Mouse (Mus musculus): ENCODE results near the gene Akap13. TPM values are rescaled to one million over a fixed set of nuclear protein-coding genes. Genes with fewer than 3 reads are reported as not detected.
A peak's percentile ranks its signal among the peaks of the same experiment; 100 is the strongest.

The Akap13 gene
- polyA plus RNA-seq, 1 experiment: 107 TPM

DNA sequence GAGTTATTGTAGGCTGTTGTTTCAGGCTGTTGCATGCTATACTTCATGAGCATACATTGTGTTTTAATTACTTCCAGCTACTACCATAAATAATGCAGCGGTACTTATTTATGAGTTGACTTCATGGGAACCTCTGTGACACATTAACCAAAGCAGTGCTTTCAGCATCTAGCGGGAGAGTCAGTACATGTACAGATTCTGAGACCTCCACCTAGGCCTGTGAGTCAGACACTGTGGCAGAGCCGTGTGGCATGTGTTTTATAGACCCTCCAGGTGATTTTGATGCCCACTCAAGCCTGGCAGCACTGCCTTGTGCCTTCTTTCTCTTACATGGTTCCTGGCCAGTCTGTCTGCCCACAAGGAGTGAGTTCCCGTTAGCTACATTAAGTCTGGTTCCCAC, 266.0 kb downstream of the Akap13 start:
- Histone ChIP-seq H3K4me1 (ENCODE audit: control insufficient read depth, insufficient read depth, low read length) (no peaks in the 10 kb centered on the region), H3K27ac (ENCODE audit: control insufficient read depth, insufficient read depth, low read depth, low read length, poor library complexity) (no peak overlapping the region), H3K4me3 (replicated peaks; ENCODE audit: control insufficient read depth, low read depth, low read length) (no peak overlapping the region)
- WGBS: 88% methylated on average over 4 of the region's 4 CpGs
- TF ChIP-seq POLR2A (IDR thresholded peaks at IDR 0.05; ENCODE audit: borderline replicate concordance, control insufficient read depth, low read depth, low read length): no peak
- no peak for TF ChIP-seq CTCF (IDR thresholded peaks at IDR 0.05; ENCODE audit: control insufficient read depth, insufficient read depth, low read length)

DNA sequence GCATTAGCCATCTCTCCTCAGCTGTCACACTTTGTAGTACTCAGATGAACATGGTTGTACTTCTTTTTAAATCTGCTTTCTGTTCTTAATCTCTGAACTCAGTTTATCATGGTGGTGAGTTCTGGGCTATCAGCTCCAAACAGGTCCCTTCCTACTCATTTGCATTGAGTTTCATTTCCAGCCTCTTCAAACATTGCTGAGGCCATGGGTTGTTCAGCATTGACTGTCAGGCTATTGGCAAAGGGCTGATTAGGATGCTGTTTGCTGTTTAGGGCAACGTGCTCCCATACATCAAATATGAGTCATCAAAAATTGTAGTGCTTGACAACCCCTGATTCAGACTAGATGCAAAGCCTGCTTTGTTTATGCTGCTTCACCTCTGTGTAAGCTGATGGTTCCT, 268.7 kb downstream of the Akap13 start:
- Histone ChIP-seq H3K4me3 (replicated peaks; ENCODE audit: control insufficient read depth, low read depth, low read length) (no peak overlapping the region), H3K27ac (ENCODE audit: control insufficient read depth, insufficient read depth, low read depth, low read length, poor library complexity) (no peak overlapping the region), H3K4me1 (ENCODE audit: control insufficient read depth, insufficient read depth, low read length) (no peaks in the 10 kb centered on the region)
- WGBS: 73% methylated on average over 1 of the region's 1 CpGs
- no peak for TF ChIP-seq CTCF (IDR thresholded peaks at IDR 0.05; ENCODE audit: control insufficient read depth, insufficient read depth, low read length)
- no peak for TF ChIP-seq POLR2A (IDR thresholded peaks at IDR 0.05; ENCODE audit: borderline replicate concordance, control insufficient read depth, low read depth, low read length)

DNA sequence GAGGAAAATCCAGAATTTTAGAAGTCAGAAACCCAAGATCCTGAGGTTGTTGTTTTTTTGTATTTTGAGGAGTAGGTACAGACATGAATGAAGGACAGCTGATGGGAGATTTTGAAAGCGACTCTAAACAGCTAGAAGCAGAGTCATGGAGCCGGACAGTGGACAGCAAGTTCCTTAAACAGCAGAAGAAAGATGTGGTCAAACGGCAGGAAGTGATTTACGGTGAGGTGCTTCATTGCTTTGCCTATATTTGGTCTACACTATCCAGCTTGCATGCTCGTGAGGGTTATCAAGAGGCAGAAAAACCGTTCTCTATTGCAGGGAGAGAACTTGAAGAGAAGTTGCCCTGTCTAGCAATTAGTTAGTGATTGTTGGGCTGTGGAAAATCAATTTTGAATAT, 270.6 kb downstream of the Akap13 start:
- Histone ChIP-seq H3K27ac (ENCODE audit: control insufficient read depth, insufficient read depth, low read depth, low read length, poor library complexity) (no peak overlapping the region), H3K4me3 (replicated peaks; ENCODE audit: control insufficient read depth, low read depth, low read length) (no peak overlapping the region), H3K4me1 (ENCODE audit: control insufficient read depth, insufficient read depth, low read length) (no peaks in the 10 kb centered on the region)
- TF ChIP-seq CTCF (IDR thresholded peaks at IDR 0.05; ENCODE audit: control insufficient read depth, insufficient read depth, low read length) (no peak), POLR2A (IDR thresholded peaks at IDR 0.05; ENCODE audit: borderline replicate concordance, control insufficient read depth, low read depth, low read length) (no peak)
- WGBS: 12% methylated on average over 6 of the region's 6 CpGs

DNA sequence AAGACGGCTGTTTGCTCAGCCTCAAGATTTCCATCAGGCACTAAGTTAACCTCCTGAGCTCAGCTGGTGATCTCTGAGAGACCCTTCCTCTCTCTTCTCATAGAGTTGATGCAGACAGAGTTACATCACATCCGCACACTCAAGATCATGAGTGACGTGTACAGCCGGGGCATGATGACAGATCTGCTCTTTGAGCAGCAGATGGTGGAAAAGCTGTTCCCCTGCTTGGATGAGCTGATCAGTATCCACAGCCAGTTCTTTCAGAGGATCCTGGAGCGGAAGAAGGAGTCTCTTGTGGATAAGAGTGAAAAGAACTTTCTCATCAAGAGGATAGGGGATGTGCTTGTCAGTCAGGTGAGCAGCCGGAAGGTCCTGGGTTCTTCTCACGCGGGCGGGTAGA, 271.5 kb downstream of the Akap13 start:
- Histone ChIP-seq H3K4me1 (ENCODE audit: control insufficient read depth, insufficient read depth, low read length) (no peaks in the 10 kb centered on the region), H3K27ac (ENCODE audit: control insufficient read depth, insufficient read depth, low read depth, low read length, poor library complexity) (no peak overlapping the region), H3K4me3 (replicated peaks; ENCODE audit: control insufficient read depth, low read depth, low read length) (no peak overlapping the region)
- WGBS: 85% methylated on average over 9 of the region's 9 CpGs
- TF ChIP-seq POLR2A (IDR thresholded peaks at IDR 0.05; ENCODE audit: borderline replicate concordance, control insufficient read depth, low read depth, low read length): no peak
- TF ChIP-seq CTCF (IDR thresholded peaks at IDR 0.05; ENCODE audit: control insufficient read depth, insufficient read depth, low read length): no peak

DNA sequence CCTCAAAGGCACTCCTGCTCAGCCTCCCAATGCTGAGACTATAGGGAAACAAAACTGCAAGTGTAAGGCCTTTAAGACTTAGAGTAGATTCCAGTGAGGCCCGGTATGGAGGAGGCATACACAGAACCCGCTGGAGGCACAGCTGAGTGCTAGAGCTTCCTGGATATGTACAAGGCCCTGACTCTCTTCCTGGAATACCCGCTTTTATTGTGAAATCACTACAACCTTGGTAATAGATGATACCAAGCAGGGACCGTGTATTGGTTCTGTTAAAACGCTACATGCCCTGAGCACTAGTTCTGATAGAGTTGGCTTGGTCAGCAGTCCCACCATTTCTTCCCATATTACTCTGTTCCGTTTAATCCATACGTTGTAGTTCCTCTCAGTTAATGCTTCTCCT, 274.3 kb downstream of the Akap13 start:
- H3K27ac ChIP-seq (ENCODE audit: control insufficient read depth, insufficient read depth, low read depth, low read length, poor library complexity): no peak overlapping the region
- H3K4me1 ChIP-seq (ENCODE audit: control insufficient read depth, insufficient read depth, low read length): no peaks in the 10 kb centered on the region
- TF ChIP-seq CTCF (IDR thresholded peaks at IDR 0.05; ENCODE audit: control insufficient read depth, insufficient read depth, low read length) (no peak), POLR2A (IDR thresholded peaks at IDR 0.05; ENCODE audit: borderline replicate concordance, control insufficient read depth, low read depth, low read length) (no peak)
- no peak overlapping the region for H3K4me3 ChIP-seq (replicated peaks; ENCODE audit: control insufficient read depth, low read depth, low read length)
- 73% methylated on average over 7 of the region's 7 CpGs for WGBS

DNA sequence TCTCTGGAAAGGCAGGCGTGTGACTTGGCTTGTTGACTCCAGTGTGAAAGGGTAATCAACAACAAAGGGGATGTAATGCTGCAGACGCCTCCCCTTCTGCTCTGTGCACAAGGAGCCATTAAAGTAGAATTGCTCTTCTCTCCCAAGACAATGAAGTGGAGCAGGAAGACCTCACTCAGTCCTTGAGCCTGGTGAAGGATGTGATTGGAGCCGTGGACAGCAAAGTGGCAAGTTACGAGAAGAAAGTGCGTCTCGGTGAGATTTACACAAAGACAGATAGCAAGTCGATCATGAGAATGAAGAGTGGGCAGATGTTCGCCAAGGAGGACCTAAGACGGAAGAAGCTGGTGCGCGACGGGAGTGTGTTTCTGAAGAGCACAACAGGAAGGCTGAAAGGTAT, 274.9 kb downstream of the Akap13 start:
- Histone ChIP-seq H3K4me3 (replicated peaks; ENCODE audit: control insufficient read depth, low read depth, low read length) (no peak overlapping the region), H3K27ac (ENCODE audit: control insufficient read depth, insufficient read depth, low read depth, low read length, poor library complexity) (no peak overlapping the region), H3K4me1 (ENCODE audit: control insufficient read depth, insufficient read depth, low read length) (no peaks in the 10 kb centered on the region)
- no peak for TF ChIP-seq CTCF (IDR thresholded peaks at IDR 0.05; ENCODE audit: control insufficient read depth, insufficient read depth, low read length)
- no peak for TF ChIP-seq POLR2A (IDR thresholded peaks at IDR 0.05; ENCODE audit: borderline replicate concordance, control insufficient read depth, low read depth, low read length)
- WGBS: 89% methylated on average over 12 of the region's 12 CpGs

DNA sequence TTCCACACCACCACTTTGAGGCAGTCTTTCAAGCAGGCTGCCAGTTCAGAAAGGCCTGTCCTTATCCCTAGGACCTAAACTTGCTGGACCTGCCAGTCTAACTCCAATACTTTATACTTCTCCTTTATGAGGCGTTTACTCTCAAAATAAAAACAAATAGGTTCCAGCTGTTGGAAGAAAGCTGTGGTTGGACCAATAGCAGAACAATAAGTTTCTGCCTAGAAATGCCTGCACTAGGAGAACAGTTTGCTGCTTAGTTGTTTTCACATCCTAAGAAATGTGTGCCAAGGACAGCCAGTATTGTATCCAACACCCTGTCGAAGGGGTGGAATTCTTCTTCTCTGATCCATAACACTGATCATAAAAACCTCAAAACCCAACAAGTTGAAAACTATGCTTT, 276.6 kb downstream of the Akap13 start:
- WGBS: 81% methylated on average over 2 of the region's 2 CpGs
- Histone ChIP-seq H3K4me3 (replicated peaks; ENCODE audit: control insufficient read depth, low read depth, low read length) (no peak overlapping the region), H3K27ac (ENCODE audit: control insufficient read depth, insufficient read depth, low read depth, low read length, poor library complexity) (no peak overlapping the region), H3K4me1 (ENCODE audit: control insufficient read depth, insufficient read depth, low read length) (no peaks in the 10 kb centered on the region)
- TF ChIP-seq POLR2A (IDR thresholded peaks at IDR 0.05; ENCODE audit: borderline replicate concordance, control insufficient read depth, low read depth, low read length): no peak
- TF ChIP-seq CTCF (IDR thresholded peaks at IDR 0.05; ENCODE audit: control insufficient read depth, insufficient read depth, low read length): no peak

DNA sequence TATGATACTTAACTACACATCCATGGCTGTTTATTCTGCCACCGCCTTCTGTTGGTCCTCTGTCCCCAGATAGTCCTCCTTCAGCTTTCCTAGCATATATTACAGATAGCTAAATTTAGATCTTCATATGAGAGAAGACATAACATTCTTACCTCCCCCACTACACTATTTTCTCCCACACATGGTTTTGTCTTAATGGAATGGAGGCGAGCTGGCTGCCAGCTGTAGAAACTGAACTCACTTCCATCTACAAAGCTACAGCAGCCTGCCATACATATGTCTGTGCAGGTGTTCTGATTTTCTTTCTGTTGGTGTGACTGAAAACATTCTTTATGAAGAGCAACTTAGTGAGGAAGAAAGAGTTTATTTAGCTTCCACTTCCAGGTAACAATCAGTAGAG, 277.8 kb downstream of the Akap13 start:
- Histone ChIP-seq H3K27ac (ENCODE audit: control insufficient read depth, insufficient read depth, low read depth, low read length, poor library complexity) (no peak overlapping the region), H3K4me3 (replicated peaks; ENCODE audit: control insufficient read depth, low read depth, low read length) (no peak overlapping the region), H3K4me1 (ENCODE audit: control insufficient read depth, insufficient read depth, low read length) (no peaks in the 10 kb centered on the region)
- TF ChIP-seq POLR2A (IDR thresholded peaks at IDR 0.05; ENCODE audit: borderline replicate concordance, control insufficient read depth, low read depth, low read length): no peak
- WGBS: 92% methylated on average over 2 of the region's 2 CpGs

DNA sequence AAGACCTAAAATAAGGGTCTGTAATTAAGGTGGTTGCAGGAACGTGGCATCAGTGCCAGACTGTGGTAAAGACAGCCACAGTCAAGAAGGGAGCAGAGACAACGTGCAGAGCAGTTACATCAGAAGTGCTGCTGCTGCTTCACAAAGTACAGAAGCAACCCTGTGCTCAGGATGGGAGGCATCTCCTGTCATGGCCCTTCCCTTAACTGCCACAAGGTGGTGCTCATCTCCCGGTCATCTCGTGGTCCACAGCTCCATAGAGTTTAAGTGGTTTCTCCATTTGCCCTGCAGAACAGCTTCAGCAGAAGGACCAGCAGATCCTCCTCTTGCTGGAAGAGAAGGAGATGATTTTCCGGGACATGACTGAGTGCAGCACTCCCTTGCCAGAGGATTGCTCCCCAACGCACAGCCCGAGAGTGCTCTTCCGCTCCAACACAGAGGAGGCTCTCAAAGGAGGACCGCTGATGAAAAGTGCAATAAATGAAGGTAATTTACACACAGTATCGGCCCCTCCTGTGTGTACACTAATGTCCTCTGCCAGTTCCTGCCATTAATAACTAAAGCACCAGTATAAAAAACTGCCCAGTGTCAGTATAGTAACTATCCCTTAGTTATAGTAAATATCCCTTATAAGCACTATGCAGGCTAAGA, 283.9 kb downstream of the Akap13 start:
- Histone ChIP-seq H3K4me3 (replicated peaks; ENCODE audit: control insufficient read depth, low read depth, low read length) (no peak overlapping the region), H3K27ac (ENCODE audit: control insufficient read depth, insufficient read depth, low read depth, low read length, poor library complexity) (no peak overlapping the region), H3K4me1 (ENCODE audit: control insufficient read depth, insufficient read depth, low read length) (no peaks in the 10 kb centered on the region)
- TF ChIP-seq CTCF (IDR thresholded peaks at IDR 0.05; ENCODE audit: control insufficient read depth, insufficient read depth, low read length): peak; percentile 87
- TF ChIP-seq POLR2A (IDR thresholded peaks at IDR 0.05; ENCODE audit: borderline replicate concordance, control insufficient read depth, low read depth, low read length): no peak
- WGBS: 58% methylated on average over 10 of the region's 10 CpGs

Data from bone marrow, adult 2 months (tissue).